Mouse (Mus musculus): ENCODE measurements around the gene Ndufs3. TPM values are rescaled to one million over a fixed set of nuclear protein-coding genes. Genes with fewer than 3 reads are reported as not detected.

Ndufs3 gene
- total RNA-seq, 2 experiments from 2014 or later = 406 to 473 TPM

DNA sequence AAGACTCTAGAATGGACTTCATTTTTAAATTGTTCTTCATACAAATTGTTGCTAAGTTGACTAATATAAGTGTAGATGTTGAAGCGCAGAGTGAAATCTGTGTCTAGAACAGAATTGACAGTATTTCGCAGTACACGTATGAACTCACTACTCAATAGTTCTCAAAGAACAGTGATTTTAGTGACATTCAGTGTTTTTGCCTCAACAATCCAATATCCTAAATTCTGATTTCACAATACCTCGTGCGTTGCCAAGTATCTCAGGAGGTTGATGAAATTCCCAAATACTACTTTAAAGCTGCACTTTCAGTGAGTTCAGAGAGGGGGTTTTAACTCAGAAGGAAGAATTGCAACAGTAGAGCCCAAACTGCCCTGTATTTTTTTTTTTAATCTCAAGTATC lies 56.3 kb downstream of the Ndufs3 start:
- no peak for DNase-seq

DNA sequence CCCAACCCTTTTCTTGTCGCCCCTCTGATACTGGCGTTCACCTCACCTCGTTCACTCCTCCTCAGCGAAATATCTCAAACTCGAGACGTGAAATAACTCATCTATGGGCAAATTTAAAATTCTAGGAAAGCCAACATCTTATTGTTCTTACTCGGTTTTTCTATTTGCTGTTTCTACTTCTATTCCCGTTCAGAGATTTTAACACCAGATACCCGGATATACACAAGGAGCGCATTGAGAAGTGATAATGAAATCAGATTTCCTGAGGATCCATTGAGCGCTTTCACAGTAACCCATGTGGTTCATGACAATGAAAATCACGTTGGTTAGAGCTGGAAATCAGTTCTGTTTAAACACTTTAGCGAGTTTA lies 57.0 kb downstream of the Ndufs3 start:
- DNase-seq = no peak

DNA sequence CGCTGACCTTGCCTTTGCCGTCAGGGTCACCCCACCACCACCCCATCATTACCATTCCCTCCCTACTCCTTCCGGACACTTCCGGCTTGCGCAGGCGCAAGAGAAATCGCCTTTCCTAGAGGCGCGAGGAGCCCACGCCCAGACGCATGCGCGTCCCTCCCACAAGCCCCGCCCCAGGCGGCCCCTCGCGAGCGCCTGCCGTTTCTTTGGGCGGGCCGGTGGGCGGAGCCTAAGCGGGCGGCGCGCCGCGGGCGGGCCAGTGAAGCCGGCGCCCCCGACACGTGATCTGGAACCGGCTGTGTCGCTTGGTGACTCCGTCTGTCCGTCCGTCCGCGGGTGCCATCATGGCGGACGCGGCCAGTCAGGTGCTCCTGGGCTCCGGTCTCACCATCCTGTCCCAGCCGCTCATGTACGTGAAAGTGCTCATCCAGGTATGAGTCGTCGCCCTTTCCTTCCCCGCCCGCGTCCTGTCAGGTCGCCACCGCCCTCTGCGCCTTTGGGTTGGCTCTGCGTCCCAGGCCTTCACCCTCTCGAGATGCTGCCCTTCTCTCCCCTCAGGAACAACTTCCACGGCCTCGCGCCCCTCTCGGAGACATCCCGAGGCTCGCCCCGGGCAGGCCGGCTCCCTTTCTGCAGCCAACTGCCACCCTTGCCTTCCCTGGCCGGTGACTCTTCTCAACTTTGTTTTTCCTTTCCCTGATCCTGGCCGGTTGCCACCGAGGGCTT lies 57.5 kb downstream of the Ndufs3 start, which contains the start of gene Mtch2:
Gene Mtch2 (plus strand): TSS at position 201 of the 726 bp plus-strand sequence.
- peak; percentile 100 for DNase-seq

DNA sequence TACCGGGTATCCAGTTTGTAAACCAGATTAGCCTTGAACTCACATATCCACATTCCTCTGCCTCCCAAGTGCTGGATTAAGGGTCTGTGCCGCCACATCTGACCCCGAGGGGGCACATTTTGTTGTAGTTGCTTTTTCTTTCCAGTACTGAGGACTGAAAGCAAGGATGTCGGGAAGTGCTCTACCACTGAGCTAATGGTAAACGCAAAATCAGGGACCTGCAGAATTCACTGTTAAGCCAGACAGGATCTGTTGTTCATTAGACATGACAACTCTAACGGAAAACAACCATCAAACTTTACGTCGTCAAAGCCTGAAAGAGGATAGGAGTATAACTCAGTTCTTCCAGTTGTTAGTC lies 58.1 kb downstream of the Ndufs3 start:
- no peak for DNase-seq

DNA sequence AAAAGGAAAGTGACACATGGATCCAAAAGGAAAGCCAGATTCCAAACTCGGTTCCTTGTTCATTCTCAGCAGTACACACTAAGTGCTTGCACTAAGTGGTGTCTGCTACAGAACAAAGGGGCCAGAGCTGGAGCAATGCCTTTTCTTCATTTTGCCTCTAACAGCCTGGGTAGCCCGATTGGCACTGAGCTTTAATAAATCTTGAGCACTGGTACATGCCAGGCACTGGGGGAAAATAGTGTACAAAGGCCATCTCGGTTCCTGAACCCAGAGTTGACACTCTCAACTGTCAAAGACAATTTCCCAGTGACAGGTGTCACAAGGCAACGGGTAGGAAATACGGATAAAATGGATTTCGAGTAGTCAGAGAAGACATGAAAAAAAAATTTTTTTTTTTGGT lies 58.5 kb downstream of the Ndufs3 start:
- no peak for DNase-seq

DNA sequence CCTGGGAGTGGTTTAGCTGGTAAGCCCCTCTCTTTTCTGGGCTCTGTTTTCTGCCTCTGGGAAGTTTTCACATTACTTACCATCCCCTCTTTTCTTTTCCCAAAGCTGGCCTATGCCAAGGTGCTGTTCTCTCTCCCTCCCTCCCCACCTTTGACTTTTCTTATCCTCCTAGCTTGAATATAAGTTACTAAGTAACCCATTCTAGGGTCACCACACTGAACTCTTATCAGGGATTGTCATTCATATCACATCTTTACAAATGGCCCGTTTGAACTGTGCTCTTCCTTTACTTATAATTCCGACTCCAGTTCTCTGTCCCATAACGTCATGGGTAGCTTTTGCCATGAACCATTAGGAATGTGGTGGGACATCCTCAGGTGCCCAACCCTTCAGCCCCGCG lies 59.4 kb downstream of the Ndufs3 start:
- DNase-seq = no peak

Other genes starting within 250 kb of the Ndufs3 start
- 10 to 100 TPM; 11.7 to 14.9 TPM for gene Nup160, start 227.6 kb downstream of the Ndufs3 start, total RNA-seq (2021)
- gene Fnbp4, start 159.5 kb downstream of the Ndufs3 start, total RNA-seq (2021) = 10 to 100 TPM; 21.1 to 42.1 TPM
- under 1 TPM; 0.43 to 0.85 TPM for gene Agbl2, start 122.1 kb downstream of the Ndufs3 start, total RNA-seq (2021)
- gene Mtch2, start 57.7 kb downstream of the Ndufs3 start, total RNA-seq (2021) = 100 to 1,000 TPM; 153 to 155 TPM
- 1 to 10 TPM; 7.1 to 8.5 TPM for gene C1qtnf4, start 19.0 kb downstream of the Ndufs3 start, total RNA-seq (2021)
- gene Kbtbd4, start 87 bp downstream of the Ndufs3 start, total RNA-seq (2021) = 10 to 100 TPM; 14.9 to 20.1 TPM
- 10 to 100 TPM; 54.1 to 61.9 TPM for gene Celf1, start 35.6 kb upstream of the Ndufs3 start, total RNA-seq (2021)
- gene Rapsn, start 130.8 kb upstream of the Ndufs3 start, total RNA-seq (2021) = 10 to 100 TPM; 32.5 to 32.8 TPM
- 100 to 1,000 TPM; 336 to 337 TPM for gene Psmc3, start 149.2 kb upstream of the Ndufs3 start, total RNA-seq (2021)
- 10 to 100 TPM; 27.8 to 40.8 TPM for gene Slc39a13, start 165.6 kb upstream of the Ndufs3 start, total RNA-seq (2021)
- gene Spi1, start 177.6 kb upstream of the Ndufs3 start, total RNA-seq (2021) = 1 to 10 TPM; 3.2 to 6.4 TPM
- gene Mybpc3, start 213.3 kb upstream of the Ndufs3 start, total RNA-seq (2021) = under 1 TPM; 0.12 to 0.20 TPM